Mouse (Mus musculus): ENCODE data around the gene Dhx9. TPM values are rescaled to one million over a fixed set of nuclear protein-coding genes. Genes with fewer than 3 reads are reported as not detected.

Gene Dhx9
- polyA plus RNA-seq, 1 experiment: 20.9 TPM

GRCm38 (mm10) chr1:153493931-153494330, 6.5 kb upstream of the Dhx9 start:
- Histone ChIP-seq H3K4me1 (ENCODE audit: control insufficient read depth, insufficient read depth, low read length) (0 out of 2 replicates have a peak, but pooled peaks cover 6% of the 10 kb centered on the region), H3K4me3 (ENCODE audit: insufficient read depth, low read depth, low read length) (no peak overlapping the region), H3K27me3 (replicated peaks; ENCODE audit: control insufficient read depth, insufficient read depth, low read length) (no peaks in the 10 kb centered on the region), H3K27ac (ENCODE audit: insufficient read depth, low read depth, low read length) (peak overlapping the region; percentile 76; the same call in 1 of the 2 replicates), H3K36me3 (ENCODE audit: control insufficient read depth, insufficient read depth, low read length) (no peaks in the 10 kb centered on the region)
- DNase-seq: no peak
- 43% methylated on average over 6 of the region's 6 CpGs for WGBS
- TF ChIP-seq POLR2A (IDR thresholded peaks at IDR 0.05; ENCODE audit: low read depth, low read length) (no peak), CTCF (conservative IDR thresholded peaks at IDR 0.05; ENCODE audit: insufficient read depth, insufficient read length, low read depth, low read length) (no peak)

DNA sequence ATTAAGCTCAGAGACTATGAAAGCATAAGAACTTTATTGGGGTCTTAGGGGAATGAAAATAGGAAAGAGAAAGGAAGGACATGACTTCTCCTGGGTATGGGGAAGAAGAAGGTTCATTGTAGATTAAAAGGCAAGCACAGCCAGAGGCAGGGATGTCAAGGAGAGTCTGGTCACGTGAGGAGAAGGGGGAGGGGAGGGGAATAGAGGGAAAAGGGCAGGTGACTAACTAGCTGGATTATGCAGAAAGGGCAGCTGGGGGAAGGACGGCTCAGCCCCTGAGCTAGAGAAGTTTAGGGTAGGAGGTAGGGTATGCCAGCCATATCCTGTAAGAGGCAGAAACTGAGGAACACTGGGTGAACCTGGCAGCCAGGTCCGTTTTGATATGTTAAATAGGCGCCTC, 5.9 kb upstream of the Dhx9 start:
- TF ChIP-seq POLR2A (IDR thresholded peaks at IDR 0.05; ENCODE audit: low read depth, low read length): no peak
- no peak for TF ChIP-seq CTCF (conservative IDR thresholded peaks at IDR 0.05; ENCODE audit: insufficient read depth, insufficient read length, low read depth, low read length)
- 39% methylated on average over 4 of the region's 4 CpGs for WGBS
- Histone ChIP-seq H3K27me3 (replicated peaks; ENCODE audit: control insufficient read depth, insufficient read depth, low read length) (no peaks in the 10 kb centered on the region), H3K36me3 (ENCODE audit: control insufficient read depth, insufficient read depth, low read length) (no peaks in the 10 kb centered on the region), H3K27ac (ENCODE audit: insufficient read depth, low read depth, low read length) (peak overlapping the region; percentile 76), H3K4me3 (ENCODE audit: insufficient read depth, low read depth, low read length) (no peak overlapping the region), H3K4me1 (ENCODE audit: control insufficient read depth, insufficient read depth, low read length) (0 out of 2 replicates have a peak, but pooled peaks cover 6% of the 10 kb centered on the region)
- DNase-seq: peak; percentile 73

DNA sequence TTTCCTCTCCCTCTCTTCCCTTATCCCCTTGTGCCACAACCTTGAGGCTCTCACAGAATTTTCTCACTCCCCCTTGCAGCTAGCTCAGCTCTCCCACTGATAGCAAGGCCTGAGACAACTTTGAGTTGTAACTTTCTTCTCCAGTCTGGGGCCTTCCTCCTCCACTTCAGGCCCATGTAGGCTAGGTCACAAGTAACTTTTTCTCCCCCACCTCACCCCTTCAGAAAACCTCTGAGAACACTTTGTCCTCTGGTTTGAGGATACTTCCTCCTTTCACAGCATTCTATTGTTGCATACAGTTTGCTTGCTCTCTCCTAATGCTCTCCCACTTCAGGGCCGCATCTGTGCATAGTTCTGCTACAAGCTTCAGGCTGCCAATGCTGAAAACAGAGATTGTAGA, 4.4 kb upstream of the Dhx9 start:
- no peaks in the 10 kb centered on the region for H3K27me3 ChIP-seq (replicated peaks; ENCODE audit: control insufficient read depth, insufficient read depth, low read length)
- H3K4me1 ChIP-seq (ENCODE audit: control insufficient read depth, insufficient read depth, low read length): peaks cover 6% of the 10 kb centered on the region; the same call in 1 of the 2 replicates
- whole genome bisulfite sequencing: 94% methylated on average over 1 of the region's 1 CpGs
- no peak for DNase-seq
- H3K4me3 ChIP-seq (ENCODE audit: insufficient read depth, low read depth, low read length): no peak overlapping the region
- H3K27ac ChIP-seq (ENCODE audit: insufficient read depth, low read depth, low read length): no peak overlapping the region
- TF ChIP-seq POLR2A (IDR thresholded peaks at IDR 0.05; ENCODE audit: low read depth, low read length) (no peak), CTCF (conservative IDR thresholded peaks at IDR 0.05; ENCODE audit: insufficient read depth, insufficient read length, low read depth, low read length) (no peak)
- no peaks in the 10 kb centered on the region for H3K36me3 ChIP-seq (ENCODE audit: control insufficient read depth, insufficient read depth, low read length)

DNA sequence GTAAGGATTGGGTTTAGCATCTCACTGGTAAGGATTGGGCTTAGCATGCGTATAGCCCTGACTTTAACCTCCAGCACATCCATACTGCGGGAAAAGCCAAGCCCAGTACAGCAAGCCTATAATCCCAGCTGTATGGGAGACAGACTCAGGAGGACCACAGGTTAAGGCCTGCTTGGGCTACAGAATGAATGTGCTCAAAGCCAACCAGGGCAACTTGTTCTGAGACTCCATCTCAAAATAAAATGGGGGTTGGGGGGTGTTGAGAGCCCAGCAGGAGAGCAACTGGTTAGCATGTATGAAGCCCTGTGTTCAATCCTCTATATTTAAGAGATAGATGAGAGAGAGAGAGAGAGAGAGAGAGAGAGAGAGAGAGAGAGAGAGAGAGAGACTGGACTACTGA, 3.9 kb upstream of the Dhx9 start:
- H3K27ac ChIP-seq (ENCODE audit: insufficient read depth, low read depth, low read length): no peak overlapping the region
- H3K4me3 ChIP-seq (ENCODE audit: insufficient read depth, low read depth, low read length): no peak overlapping the region
- H3K36me3 ChIP-seq (ENCODE audit: control insufficient read depth, insufficient read depth, low read length): no peaks in the 10 kb centered on the region
- no peaks in the 10 kb centered on the region for H3K27me3 ChIP-seq (replicated peaks; ENCODE audit: control insufficient read depth, insufficient read depth, low read length)
- WGBS: 95% methylated on average over 2 of the region's 2 CpGs
- H3K4me1 ChIP-seq (ENCODE audit: control insufficient read depth, insufficient read depth, low read length): peaks cover 6% of the 10 kb centered on the region; the same call in 1 of the 2 replicates
- TF ChIP-seq CTCF (conservative IDR thresholded peaks at IDR 0.05; ENCODE audit: insufficient read depth, insufficient read length, low read depth, low read length) (no peak), POLR2A (IDR thresholded peaks at IDR 0.05; ENCODE audit: low read depth, low read length) (no peak)
- DNase-seq: no peak

DNA sequence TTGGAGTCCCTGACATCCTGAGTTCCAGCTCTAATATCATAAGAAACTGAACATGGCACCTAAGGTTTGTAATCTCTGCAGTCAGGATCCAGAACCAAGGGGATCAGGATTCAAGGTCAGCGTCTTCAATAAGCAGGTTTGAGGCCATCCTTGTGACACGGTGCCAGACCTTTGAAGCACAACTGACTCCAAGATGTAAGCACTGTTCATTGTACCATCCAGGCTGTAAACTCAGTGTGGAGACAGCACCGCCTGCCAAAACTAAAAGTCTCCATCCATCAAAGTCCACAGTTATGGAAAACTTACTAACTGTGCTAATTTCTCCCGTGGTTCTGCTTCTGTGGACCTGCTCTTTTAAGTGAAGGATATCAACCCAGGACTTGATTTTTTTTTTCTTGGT, 2.5 kb upstream of the Dhx9 start:
- Histone ChIP-seq H3K36me3 (ENCODE audit: control insufficient read depth, insufficient read depth, low read length) (no peaks in the 10 kb centered on the region), H3K27ac (ENCODE audit: insufficient read depth, low read depth, low read length) (no peak overlapping the region), H3K27me3 (replicated peaks; ENCODE audit: control insufficient read depth, insufficient read depth, low read length) (no peaks in the 10 kb centered on the region), H3K4me1 (ENCODE audit: control insufficient read depth, insufficient read depth, low read length) (peaks cover 9% of the 10 kb centered on the region), H3K4me3 (ENCODE audit: insufficient read depth, low read depth, low read length) (no peak overlapping the region)
- no peak for TF ChIP-seq CTCF (conservative IDR thresholded peaks at IDR 0.05; ENCODE audit: insufficient read depth, insufficient read length, low read depth, low read length)
- TF ChIP-seq POLR2A (IDR thresholded peaks at IDR 0.05; ENCODE audit: low read depth, low read length): no peak
- peak; percentile 42 for DNase-seq
- 56% methylated on average over 4 of the region's 4 CpGs for WGBS

DNA sequence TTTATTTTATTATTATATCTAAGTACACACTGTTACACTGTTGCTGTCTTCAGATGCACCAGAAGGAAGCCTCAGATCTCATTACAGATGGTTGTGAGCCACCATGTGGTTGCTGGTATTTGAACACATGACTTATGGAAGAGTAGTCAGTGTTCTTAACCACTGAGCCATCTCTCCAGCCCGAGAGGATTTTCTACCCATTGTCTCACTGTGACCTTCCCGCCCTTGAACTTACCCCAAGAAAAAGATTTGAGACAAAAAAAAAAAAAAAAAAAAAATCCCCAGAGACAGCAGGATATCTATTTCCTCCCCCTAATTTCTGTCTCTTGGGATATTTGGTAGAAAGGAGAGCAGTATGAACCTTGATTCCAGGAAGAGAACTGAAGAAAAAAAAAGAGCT, 2.1 kb upstream of the Dhx9 start:
- 45% methylated on average over 2 of the region's 2 CpGs for WGBS
- Histone ChIP-seq H3K27ac (ENCODE audit: insufficient read depth, low read depth, low read length) (no peak overlapping the region), H3K4me3 (ENCODE audit: insufficient read depth, low read depth, low read length) (no peak overlapping the region), H3K27me3 (replicated peaks; ENCODE audit: control insufficient read depth, insufficient read depth, low read length) (no peaks in the 10 kb centered on the region), H3K36me3 (ENCODE audit: control insufficient read depth, insufficient read depth, low read length) (no peaks in the 10 kb centered on the region), H3K4me1 (ENCODE audit: control insufficient read depth, insufficient read depth, low read length) (peaks cover 12% of the 10 kb centered on the region)
- DNase-seq: no peak
- TF ChIP-seq CTCF (conservative IDR thresholded peaks at IDR 0.05; ENCODE audit: insufficient read depth, insufficient read length, low read depth, low read length) (no peak), POLR2A (IDR thresholded peaks at IDR 0.05; ENCODE audit: low read depth, low read length) (no peak)

GRCm38 (mm10) chr1:153489132-153489531, 1.7 kb upstream of the Dhx9 start:
- Histone ChIP-seq H3K27me3 (replicated peaks; ENCODE audit: control insufficient read depth, insufficient read depth, low read length) (no peaks in the 10 kb centered on the region), H3K27ac (ENCODE audit: insufficient read depth, low read depth, low read length) (no peak overlapping the region), H3K4me3 (ENCODE audit: insufficient read depth, low read depth, low read length) (no peak overlapping the region), H3K36me3 (ENCODE audit: control insufficient read depth, insufficient read depth, low read length) (no peaks in the 10 kb centered on the region), H3K4me1 (ENCODE audit: control insufficient read depth, insufficient read depth, low read length) (peaks cover 14% of the 10 kb centered on the region)
- no peak for TF ChIP-seq POLR2A (IDR thresholded peaks at IDR 0.05; ENCODE audit: low read depth, low read length)
- peak; percentile 39 for TF ChIP-seq CTCF (conservative IDR thresholded peaks at IDR 0.05; ENCODE audit: insufficient read depth, insufficient read length, low read depth, low read length)
- WGBS: 43% methylated on average over 7 of the region's 7 CpGs
- DNase-seq: peak; percentile 40

Measured in kidney, adult 2 months (tissue).